Mouse (Mus musculus) brain, embryonic 14.5 days (tissue): ENCODE measurements around the gene Slc16a11.

Experiments
- CTCF ChIP-seq: fragments of 200-500 bp; IDR thresholded peaks from 2 replicates; pipeline ENCODE4 v1.5.1; 2012; ENCODE audit warnings: inconsistent platforms, mild to moderate bottlenecking, moderate library complexity, borderline replicate concordance; ENCODE audit not compliant: insufficient read depth, insufficient read length; ENCODE audit errors: extremely low read depth
- POLR2A ChIP-seq: fragments of 200-500 bp; IDR thresholded peaks from 2 replicates; pipeline ENCODE4 v1.6.1; 2012; ENCODE audit warnings: mild to moderate bottlenecking, inconsistent platforms, borderline replicate concordance; ENCODE audit not compliant: poor library complexity, insufficient read depth, insufficient read length, severe bottlenecking; ENCODE audit errors: extremely low read depth

GRCm38 (mm10) chr11:70199107-70199506 lies 13.4 kb upstream of the Slc16a11 start:
- TF ChIP-seq CTCF (no peak), POLR2A (no peak)
